Mouse (Mus musculus) kidney, adult 2 months (tissue): ENCODE data around the gene Fbln1. TPM values are rescaled to one million over a fixed set of nuclear protein-coding genes. Genes with fewer than 3 reads are reported as not detected.
A peak's percentile ranks its signal among the peaks of the same experiment; 100 is the strongest.

Experiments used
- DNase-seq: peaks from one replicate; pipeline ENCODE4 v3.0.0; 2021
- H3K27ac ChIP-seq: fragments of 200-500 bp; 2 replicates; pipeline ENCODE4 v1.5.1; 2012; ENCODE audit warnings: low read depth, low read length, control low read depth, inconsistent platforms; ENCODE audit not compliant: insufficient read depth
- H3K27me3 ChIP-seq: fragments of 200-500 bp; replicated peaks from 2 replicates; pipeline ENCODE4 v1.6.1; 2012; ENCODE audit warnings: mild to moderate bottlenecking, moderate library complexity, low read length, inconsistent platforms; ENCODE audit not compliant: control insufficient read depth, insufficient read depth
- H3K36me3 ChIP-seq: fragments of 200-500 bp; 2 replicates; pipeline ENCODE4 v1.6.1; 2012; ENCODE audit warnings: mild to moderate bottlenecking, moderate library complexity, low read length, inconsistent platforms; ENCODE audit not compliant: control insufficient read depth, insufficient read depth
- H3K4me1 ChIP-seq: fragments of 200-500 bp; 2 replicates; pipeline ENCODE4 v1.6.1; 2011; ENCODE audit warnings: low read length; ENCODE audit not compliant: control insufficient read depth, insufficient read depth
- H3K4me3 ChIP-seq: fragments of 200-500 bp; 2 replicates; pipeline ENCODE4 v1.5.1; 2011; ENCODE audit warnings: mild to moderate bottlenecking, low read depth, low read length, control low read depth; ENCODE audit not compliant: insufficient read depth
- CTCF ChIP-seq: fragments of 200-500 bp; conservative IDR thresholded peaks from 2 replicates; pipeline ENCODE4 v1.5.1; 2011; ENCODE audit warnings: low read depth, mild to moderate bottlenecking, control low read depth, low read length, moderate library complexity, mixed read lengths; ENCODE audit not compliant: insufficient read depth, insufficient read length
- POLR2A ChIP-seq: fragments of 200-500 bp; IDR thresholded peaks from one replicate; pipeline ENCODE4 v1.6.1; 2011; ENCODE audit warnings: low read depth, low read length, control low read depth
- WGBS: fragments of 180-500 bp; shearing (Covaris S2); methylation state at CpG from one replicate; pipeline ENCODE4 v1.1.7; 2018; 5-methylcytosine and 5-hydroxymethylcytosine counted together
- polyA plus RNA-seq: library from polyadenylated mRNA; depleted of rRNA; stranded (reverse); fragments of >200 nt; gene quantifications from 2 replicates; pipeline ENCODE4 v1.2.3, GENCODE M21; 2012

Gene Fbln1
- polyA plus RNA-seq, 1 experiment, result 16.9 TPM

- no peak for DNase-seq
- no peaks in the 10 kb centered on the region for H3K27me3 ChIP-seq
- H3K36me3 ChIP-seq, result no peaks in the 10 kb centered on the region
- 81% methylated on average over 2 of the region's 2 CpGs for WGBS
- TF ChIP-seq CTCF (no peak), POLR2A (no peak)
- no peaks in the 10 kb centered on the region for H3K4me1 ChIP-seq
- H3K4me3 ChIP-seq, result no peak overlapping the region
- H3K27ac ChIP-seq, result no peak overlapping the region
Measured at GRCm38 (mm10) chr15:85172054-85172453, 33.7 kb upstream of the Fbln1 start.

- H3K4me3 ChIP-seq, result no peak overlapping the region
- H3K4me1 ChIP-seq, result no peaks in the 10 kb centered on the region
- no peak for TF ChIP-seq POLR2A
- no peak for TF ChIP-seq CTCF
- 65% methylated on average over 8 of the region's 8 CpGs for WGBS
- no peak overlapping the region for H3K27ac ChIP-seq
- H3K36me3 ChIP-seq, result no peaks in the 10 kb centered on the region
- no peaks in the 10 kb centered on the region for H3K27me3 ChIP-seq
- DNase-seq, result no peak
Measured at GRCm38 (mm10) chr15:85173425-85173824, 32.3 kb upstream of the Fbln1 start.

- Histone ChIP-seq H3K27me3 (no peaks in the 10 kb centered on the region), H3K36me3 (no peaks in the 10 kb centered on the region), H3K4me1 (no peaks in the 10 kb centered on the region), H3K27ac (no peak overlapping the region), H3K4me3 (no peak overlapping the region)
- WGBS, result 55% methylated on average over 10 of the region's 10 CpGs
- DNase-seq, result no peak
- no peak for TF ChIP-seq POLR2A
- no peak for TF ChIP-seq CTCF
Measured at GRCm38 (mm10) chr15:85174060-85174459, 31.7 kb upstream of the Fbln1 start.

- TF ChIP-seq POLR2A, result no peak
- no peak for TF ChIP-seq CTCF
- no peak for DNase-seq
- no peak overlapping the region for H3K27ac ChIP-seq
- H3K27me3 ChIP-seq, result no peaks in the 10 kb centered on the region
- no peak overlapping the region for H3K4me3 ChIP-seq
- WGBS, result 69% methylated on average over 8 of the region's 8 CpGs
- H3K36me3 ChIP-seq, result no peaks in the 10 kb centered on the region
- H3K4me1 ChIP-seq, result no peaks in the 10 kb centered on the region
Measured at GRCm38 (mm10) chr15:85177576-85177975, 28.2 kb upstream of the Fbln1 start.

- Histone ChIP-seq H3K27ac (no peak overlapping the region), H3K36me3 (no peaks in the 10 kb centered on the region), H3K4me1 (no peaks in the 10 kb centered on the region), H3K4me3 (no peak overlapping the region), H3K27me3 (no peaks in the 10 kb centered on the region)
- no peak for DNase-seq
- 67% methylated on average over 6 of the region's 6 CpGs for WGBS
- TF ChIP-seq CTCF (no peak), POLR2A (no peak)
Measured at GRCm38 (mm10) chr15:85178172-85178571, 27.6 kb upstream of the Fbln1 start.

GRCm38 (mm10) chr15:85179528-85180180 lies 26.1 kb upstream of the Fbln1 start:
- Histone ChIP-seq H3K27me3 (no peaks in the 10 kb centered on the region), H3K4me1 (no peaks in the 10 kb centered on the region), H3K4me3 (no peak overlapping the region), H3K27ac (no peak overlapping the region), H3K36me3 (no peaks in the 10 kb centered on the region)
- peak; percentile 9 for DNase-seq
- WGBS, result 71% methylated on average over 7 of the region's 7 CpGs
- TF ChIP-seq CTCF (no peak), POLR2A (no peak)

- no peak for TF ChIP-seq POLR2A
- TF ChIP-seq CTCF, result no peak
- Histone ChIP-seq H3K36me3 (no peaks in the 10 kb centered on the region; the same call in 1 of the 2 replicates), H3K4me1 (no peaks in the 10 kb centered on the region), H3K4me3 (no peak overlapping the region), H3K27me3 (no peaks in the 10 kb centered on the region), H3K27ac (no peak overlapping the region)
- DNase-seq, result no peak
Measured at GRCm38 (mm10) chr15:85180368-85180767, 25.4 kb upstream of the Fbln1 start.
